Mouse (Mus musculus): ENCODE data around the gene Pxk.

GRCm38 (mm10) chr14:8207543-8207942, 109.5 kb downstream of the Pxk start:
- TF ChIP-seq EP300 (IDR thresholded peaks at IDR 0.05; ENCODE audit: insufficient read depth, low read depth, low read length): no peak
- TF ChIP-seq CTCF (IDR thresholded peaks at IDR 0.05; ENCODE audit: low read depth, low read length): no peak
- no peak for TF ChIP-seq POLR2A (IDR thresholded peaks at IDR 0.05; ENCODE audit: insufficient read depth, low read length)

Data from ES-Bruce4 (cell line).